Mouse (Mus musculus): ENCODE measurements at regions not wholly inside any gene's neighbourhood (a gene's known extent, or its start where the extent isn't known, plus 50 kb on each side); places are given as distances from the start of the nearest gene placed in this dataset.

DNA sequence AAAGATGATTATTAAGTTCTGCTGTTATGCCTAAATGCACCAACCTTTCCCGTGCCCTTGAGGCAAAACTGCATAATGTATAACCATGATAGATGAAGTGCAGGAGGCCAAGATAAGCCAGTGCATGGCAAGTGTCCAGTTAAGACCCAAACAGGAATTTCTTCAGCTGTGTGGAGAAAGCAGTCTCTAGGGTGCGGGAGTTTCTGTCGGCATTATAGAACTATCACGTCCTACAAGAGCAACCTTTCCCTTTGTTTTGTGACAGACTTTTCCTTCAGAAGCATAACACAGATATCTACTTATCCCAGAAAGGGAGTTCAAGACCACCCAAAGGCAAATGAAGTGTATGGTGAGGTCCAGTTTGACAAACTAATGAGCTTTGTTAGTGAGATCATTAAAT is 560.1 kb upstream of the Cdh18 start:
- DNase-seq, result no peak

DNA sequence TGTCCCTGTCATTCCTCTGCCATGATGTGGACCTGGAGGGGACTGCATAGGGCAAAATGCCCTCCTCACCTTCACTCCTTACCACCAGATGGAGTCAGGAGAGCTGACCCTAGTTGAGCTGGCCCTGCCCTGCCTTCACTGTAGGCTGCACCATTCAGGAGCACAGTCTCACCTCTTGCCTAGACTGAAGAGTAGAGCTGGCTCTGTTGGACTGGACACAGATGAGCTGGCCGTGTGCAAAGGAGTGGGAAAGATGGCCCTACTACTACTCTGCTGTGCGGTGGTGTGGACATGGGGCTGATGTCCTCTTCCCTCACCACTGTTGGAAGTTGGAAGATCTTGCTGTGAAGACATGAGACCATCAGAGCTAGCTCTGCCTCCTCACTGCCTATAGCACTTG is 555.5 kb upstream of the Cdh18 start:
- DNase-seq, result no peak

DNA sequence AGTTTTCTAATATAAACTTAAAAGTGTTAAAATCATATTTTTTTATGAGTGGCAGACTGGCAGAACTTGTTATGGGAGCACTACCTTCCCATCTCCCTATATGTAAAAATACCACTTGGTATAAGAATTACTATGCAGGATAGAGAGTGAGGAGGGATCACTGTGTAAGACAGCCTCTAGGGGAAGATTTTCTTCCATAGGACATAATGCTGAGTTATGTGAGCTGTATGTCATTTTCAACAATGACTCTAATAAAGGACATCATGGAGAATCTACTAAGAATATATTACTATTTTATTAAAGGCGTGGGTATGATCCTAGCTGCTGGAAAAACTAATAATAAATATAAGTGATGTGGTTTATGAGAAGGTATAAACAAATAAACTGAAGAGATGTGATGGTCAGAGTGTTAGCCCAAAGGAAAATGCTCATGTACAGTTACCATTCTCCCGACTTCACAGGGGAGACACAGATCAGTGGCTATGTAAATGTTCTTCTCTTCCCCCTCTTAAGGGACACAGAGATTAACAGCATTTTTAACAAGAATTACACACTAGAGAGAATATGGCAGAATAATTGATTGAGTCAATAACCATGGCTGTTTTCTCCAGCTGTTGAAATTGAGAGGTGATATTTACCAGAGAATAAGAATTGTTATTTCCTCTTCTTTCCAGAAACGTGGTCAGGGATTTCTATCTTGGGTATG is 553.5 kb upstream of the Cdh18 start:
- DNase-seq, result no peak

DNA sequence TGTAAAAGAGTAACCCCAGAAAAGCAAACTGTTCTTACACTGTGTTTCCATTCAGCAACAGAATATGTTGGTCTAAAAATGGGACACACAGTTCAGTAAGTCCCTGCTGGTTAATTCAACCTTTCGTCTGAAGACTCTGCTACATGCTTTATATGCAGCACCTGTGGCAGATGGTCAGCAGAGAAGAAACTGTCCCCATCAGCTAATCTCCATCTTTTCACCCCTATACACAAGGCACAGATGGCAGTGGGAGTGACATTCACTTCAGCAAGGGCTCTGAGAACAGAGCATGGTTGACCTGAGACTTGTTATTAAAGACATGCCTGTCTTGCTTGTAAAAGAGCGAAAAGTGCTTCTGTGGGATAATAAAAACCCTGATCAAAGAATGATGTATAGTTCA is 528.8 kb upstream of the Cdh18 start:
- no peak for DNase-seq

DNA sequence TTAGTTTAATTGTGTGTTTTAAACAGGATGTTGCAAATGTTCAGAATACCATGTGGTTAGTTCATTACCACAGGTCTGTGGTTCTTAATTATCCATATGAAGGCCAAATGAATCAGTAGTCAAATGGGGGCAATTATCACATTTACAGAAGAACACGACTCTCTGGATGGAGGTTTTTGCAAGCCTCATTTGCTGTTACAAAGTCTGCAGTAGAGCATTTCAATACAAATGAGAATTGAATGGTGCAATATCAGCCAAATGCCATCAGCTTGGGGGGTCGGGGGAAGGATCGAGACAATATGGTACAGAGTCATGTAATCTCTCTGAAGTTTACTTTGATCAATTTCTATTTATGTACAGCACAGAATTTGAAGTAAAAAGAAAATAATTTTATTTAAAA is 518.6 kb upstream of the Cdh18 start:
- DNase-seq, result no peak

DNA sequence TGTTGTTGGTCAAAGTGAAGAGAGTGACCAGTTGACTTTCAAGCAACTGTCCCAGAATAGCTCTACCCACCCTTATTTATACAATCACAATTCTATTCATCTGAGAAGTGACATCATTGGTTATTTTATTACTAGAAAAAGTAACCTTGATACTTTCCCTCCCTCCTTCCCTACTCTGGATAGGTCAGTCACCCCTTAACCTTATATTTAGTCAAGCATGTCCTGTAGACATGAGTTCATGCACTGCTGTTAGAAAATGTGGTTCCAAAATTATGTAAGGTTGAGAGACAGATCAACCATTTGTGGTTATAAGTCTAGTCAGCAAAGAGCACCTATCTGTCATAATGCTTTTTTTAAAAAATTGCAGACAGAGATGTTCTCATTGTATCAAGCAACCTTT is 502.4 kb upstream of the Cdh18 start:
- DNase-seq, result no peak

DNA sequence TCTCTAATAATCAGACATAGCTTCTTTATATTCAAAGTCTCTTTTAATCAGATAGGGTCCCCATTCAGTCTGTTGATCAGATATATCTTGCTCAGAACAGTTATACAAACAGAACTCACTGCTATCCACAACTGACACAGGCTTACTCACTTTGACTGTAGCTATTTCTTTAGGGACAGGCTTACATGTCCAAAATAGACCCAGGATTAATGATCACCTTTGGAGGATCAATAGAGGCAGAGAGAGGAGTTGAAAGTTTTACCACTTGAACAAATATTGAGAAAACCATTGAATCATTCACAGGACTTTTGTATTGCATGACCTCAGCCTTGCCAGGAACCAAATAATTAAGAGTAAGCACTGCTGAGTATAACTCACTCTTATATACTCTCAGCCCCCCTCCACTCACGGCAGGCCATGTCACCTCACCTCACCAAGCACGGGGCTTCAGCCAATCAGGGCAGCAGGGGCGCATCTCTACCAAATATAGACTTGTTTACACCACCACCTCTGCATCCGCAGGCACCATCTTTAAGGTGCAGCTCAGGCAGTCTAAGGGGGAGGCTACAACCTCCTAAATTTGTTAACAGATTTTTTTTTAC is 501.8 kb upstream of the Cdh18 start:
- DNase-seq, result no peak

DNA sequence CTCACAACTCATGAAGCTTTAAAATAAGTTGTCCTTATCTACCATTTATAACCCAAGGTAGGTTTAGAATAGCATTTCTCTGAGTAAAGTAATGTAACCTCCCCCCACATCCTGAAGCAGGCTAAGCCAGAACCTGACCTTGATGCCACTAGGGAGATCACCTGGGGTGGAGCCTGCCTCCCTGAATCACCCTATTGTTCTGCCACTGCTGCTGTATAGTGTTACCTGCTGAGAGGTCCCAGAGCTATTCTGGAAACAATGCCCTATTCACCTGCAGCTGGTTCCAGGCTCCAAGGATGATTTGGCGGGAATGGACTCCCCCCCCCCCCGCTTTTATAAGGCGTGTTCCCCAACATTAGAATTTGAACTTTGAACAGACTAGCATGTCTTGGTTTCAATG is 462.0 kb upstream of the Cdh18 start:
- no peak for DNase-seq

DNA sequence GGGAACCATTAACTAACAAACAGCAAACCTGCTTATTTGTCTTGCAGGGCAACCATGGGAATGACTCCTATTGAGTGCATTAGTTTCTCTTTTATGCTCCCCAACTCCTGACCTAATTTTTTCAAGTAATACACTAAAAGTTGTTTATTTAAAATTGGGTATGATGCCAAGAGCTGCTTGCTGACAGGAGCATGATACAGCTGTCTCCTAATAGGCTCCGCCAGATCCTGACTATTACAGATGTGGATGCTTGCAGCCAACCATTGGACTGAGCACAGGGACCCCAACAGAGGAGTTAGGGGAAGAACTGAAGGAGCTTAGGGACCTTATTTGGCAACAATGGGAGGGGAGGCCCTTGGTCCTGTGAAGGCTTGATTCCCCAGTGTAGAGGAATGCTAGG is 427.1 kb upstream of the Cdh18 start:
- no peak for DNase-seq

DNA sequence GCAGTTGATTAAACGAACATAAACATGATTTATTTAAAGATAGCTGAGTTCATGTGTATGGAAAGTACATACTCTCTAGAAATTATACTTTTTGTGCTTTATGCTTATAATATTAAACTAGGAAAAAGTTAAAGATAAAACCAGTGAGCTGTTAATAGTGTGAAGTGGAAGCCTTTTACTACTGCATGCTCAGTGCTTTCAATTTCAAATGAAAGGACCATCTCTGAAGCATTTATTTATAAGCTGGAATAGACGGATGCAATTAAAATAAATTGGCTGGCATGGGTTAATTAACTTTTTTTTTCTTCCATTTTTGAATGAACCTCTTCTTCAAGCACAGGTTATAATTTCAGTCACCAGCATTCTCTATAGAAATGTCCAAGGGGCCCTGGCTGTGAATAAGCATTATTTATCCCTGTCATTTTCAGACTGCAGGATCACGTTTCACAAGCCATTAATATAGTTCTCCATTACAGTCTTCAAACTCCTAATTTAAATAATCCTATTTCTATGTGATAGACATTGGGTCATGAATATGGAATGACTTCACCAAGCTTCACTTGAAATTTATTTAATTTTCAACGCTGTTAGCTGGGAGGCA is 396.8 kb upstream of the Cdh18 start:
- DNase-seq, result peak; percentile 2

DNA sequence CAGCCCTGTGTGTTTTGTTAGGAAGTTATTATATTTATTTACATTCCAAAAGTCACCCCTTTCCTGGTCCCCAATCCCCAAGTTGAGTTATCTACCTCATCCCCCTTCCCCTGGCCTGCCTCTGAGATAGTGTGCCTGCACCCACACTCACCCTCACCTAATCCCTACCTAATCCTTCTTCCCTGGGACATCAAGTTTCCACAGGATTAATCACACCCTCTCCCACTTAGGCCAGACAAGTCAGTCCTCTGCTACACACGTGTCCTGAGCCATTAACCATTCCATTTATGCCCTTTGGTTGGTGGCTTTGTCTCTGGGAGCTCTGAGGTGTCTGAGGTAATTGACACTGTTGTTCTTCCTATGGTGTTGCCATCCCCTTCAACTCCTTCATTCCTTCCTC is 396.1 kb upstream of the Cdh18 start:
- no peak for DNase-seq

DNA sequence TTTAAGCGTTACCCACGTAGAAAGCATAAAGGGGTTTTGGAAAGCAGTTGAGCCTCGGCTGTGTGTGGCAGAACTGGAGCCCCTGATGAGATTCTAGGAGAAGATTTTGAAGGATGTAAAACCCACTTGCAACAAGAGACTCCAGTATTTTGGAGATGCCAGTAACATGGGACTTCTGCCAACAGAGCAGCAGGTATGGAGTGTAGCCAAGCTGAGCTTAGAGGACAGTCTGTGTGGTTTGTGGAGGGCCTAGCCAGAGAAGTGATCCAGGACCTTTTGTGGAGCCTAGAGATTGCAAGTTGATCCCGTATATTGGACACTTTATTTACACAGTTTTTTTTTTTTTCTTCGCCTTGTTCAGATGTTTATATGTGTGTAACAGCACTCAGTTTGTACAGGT is 378.5 kb upstream of the Cdh18 start:
- no peak for DNase-seq

DNA sequence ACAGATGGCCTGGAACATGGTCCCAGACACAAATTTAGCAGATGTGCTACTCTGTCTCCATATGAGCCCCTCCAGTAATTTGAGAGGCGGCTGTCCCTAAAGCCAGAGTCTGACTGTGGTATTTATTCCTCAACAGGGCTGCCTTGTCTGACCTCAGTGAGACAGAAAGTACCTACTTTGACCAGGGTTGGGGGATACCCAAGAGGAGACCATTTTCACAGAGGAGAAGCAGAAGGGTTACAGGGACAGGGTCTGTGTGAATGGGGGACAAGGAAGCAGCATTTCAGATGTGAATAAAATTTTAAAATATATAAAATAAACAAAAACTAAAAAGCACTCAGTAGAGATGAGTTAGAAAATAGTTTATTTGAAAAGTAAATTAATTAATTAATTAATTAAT is 339.8 kb upstream of the Cdh18 start:
- no peak for DNase-seq

DNA sequence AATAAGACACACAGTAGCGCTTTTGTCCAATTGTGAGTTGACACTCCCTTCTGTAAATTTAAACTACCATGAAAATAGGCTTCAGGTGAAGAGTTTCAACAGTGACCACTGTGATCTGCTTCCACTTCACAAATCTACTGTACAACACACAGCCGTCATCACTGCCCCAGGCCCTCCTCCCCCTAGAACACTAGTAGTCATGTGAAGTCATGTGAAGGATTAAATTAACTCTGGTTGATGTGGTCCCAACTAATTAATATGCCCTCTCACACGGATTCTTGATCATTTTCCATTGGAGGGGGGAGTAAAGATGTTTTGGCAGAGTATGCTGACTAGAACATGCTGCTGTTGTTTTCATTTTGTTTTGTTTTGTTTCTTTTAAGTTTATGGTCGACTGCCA is 316.2 kb upstream of the Cdh18 start:
- no peak for DNase-seq

DNA sequence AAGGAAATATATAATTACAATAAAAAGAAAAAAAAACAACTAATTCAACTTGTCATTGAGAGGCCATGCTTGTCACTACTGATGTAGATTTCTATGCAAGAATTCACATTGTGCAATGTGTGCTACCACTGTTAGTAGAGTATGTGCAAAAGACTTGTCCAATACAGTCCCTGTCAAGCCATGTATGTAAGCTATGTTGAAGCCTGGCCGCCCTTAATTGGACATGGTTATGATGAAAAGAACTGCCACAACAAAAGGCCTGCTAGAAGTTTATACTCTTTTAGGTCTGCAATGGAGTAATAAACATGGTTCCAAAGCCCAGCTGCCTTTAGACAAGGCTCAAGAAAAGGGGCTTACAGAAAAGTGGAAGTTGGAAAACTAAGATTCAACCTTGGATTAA is 267.9 kb upstream of the Cdh18 start:
- DNase-seq, result no peak

DNA sequence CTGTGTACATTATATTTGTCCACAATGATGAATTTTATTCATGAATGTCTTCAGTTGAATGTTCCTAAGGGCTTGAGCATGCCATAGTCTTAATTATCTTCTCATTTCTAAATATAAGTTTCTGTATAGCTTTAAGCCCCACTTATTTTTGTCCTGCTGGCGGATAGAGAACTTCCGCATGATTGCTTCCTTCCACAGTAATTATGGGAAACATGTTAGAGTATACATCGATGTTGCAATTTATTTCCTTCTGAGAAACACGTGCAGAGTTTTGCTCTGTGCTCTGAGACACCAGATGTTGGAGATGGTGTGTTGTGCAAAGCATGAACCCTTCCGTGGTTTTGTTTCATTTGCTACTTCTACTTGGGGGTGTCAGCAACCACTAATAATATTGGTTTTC is 237.8 kb upstream of the Cdh18 start:
- no peak for DNase-seq

DNA sequence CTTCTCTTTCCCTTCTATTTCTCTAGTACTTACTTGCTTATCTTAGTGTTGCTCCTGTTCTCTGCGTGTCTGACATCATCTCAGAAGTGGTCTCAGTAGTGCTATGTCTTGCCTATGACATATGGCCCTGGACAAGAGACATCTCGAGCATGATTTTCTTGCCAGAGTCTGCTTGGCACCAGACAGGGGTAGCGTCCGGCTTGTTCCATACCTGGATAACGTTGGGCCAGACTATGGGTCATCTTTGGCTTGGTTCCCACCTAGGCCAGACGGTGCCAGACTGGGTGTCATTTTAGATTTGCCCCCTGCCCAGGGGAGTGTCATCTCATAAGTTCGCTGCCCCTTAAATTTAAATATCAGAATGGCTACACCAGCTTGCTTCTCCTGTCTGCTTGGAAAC is 229.8 kb upstream of the Cdh18 start:
- DNase-seq, result no peak

DNA sequence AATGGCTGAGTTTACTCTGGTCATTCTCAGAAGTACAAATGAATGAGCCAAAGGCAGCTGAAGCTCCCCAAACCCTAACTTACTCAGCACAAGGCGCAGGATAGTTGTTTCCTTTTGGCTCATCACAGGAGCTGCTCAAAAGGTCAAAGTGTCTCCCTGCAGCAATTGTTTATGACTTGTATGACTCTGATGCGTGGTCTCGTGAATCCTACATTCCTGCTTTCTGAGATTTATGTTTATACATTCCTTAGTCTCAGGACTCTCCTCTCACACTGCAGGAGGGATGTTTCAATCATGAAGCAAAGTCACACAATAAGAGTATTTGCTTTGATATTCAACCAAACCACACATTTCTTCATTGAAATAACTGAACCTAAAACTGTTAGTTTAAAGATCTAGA is 209.9 kb upstream of the Cdh18 start:
- peak; percentile 1 for DNase-seq

DNA sequence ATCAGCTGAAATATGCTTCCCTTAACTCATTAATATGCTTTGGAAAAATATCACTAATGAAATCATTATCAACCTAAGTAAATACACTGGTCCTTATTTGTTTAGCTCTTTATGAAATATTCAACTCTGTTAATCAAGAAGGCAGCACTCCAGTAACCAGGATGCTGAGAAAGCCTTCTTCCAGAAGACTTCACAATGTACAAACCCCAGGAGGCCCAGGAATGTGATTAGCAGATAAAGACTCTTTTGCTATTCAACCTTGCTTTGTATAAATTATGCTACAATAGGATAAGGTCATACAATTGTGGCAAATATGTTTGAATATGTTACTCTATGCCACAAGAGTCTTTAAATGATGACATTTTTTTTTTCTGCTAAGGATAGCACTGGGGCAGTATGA is 204.5 kb upstream of the Cdh18 start:
- DNase-seq, result no peak

DNA sequence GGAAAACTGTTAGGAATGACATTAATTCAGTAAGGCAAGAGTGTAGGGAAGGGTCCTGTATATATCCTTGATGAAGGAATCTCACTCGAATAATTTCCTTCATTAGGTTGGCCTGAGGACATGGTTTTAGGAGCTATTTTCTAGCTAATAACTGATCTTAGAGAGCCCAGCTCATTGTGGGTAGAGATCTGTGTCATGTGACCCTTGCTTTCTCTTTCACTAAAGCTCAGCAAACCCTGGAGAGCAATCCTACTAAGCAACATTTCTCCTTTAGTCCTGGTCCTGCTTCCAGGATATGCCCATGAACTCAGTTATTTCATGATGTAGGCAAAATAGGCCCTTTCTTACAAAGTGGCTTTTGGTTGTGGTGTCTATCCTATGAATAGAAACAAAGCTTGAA is 197.3 kb upstream of the Cdh18 start:
- no peak for DNase-seq
